Mouse (Mus musculus): ENCODE data around the gene Gm6205.
"Not testable (repeated sequence)": the region's sequence is repeated elsewhere in the genome, so short reads cannot be mapped to it uniquely, and the experiment has no call there.

- not testable (repeated sequence) for TF ChIP-seq CTCF (IDR thresholded peaks at IDR 0.05; ENCODE audit: borderline replicate concordance, extremely low read depth, insufficient read depth, insufficient read length); POLR2A (IDR thresholded peaks at IDR 0.05; ENCODE audit: borderline replicate concordance, extremely low read depth, insufficient read depth, insufficient read length, poor library complexity, severe bottlenecking)
Observed at GRCm38 (mm10) chr5:94648082-94648481, at the start of gene Gm6205.
